Mouse (Mus musculus): Measurements from ENCODE around the gene Swi5. TPM values are rescaled to one million over a fixed set of nuclear protein-coding genes. Genes with fewer than 3 reads are reported as not detected.

Gene Swi5
- total and polyA plus RNA-seq, 3 experiments, result 150 to 488 (median 432) TPM

- Histone ChIP-seq H3K9me3 (replicated peaks) (no peaks in the 10 kb centered on the region), H3K4me3 (ENCODE audit: low read depth, low read length) (no peak overlapping the region), H3K27me3 (ENCODE audit: insufficient read depth, low read length) (peaks cover 2% of the 10 kb centered on the region; the same call in 1 of the 2 replicates), H3K4me1 (ENCODE audit: insufficient read depth, low read depth, low read length) (peaks cover 25% of the 10 kb centered on the region), H3K36me3 (replicated peaks) (peaks cover 94% of the 10 kb centered on the region)
- ATAC-seq (ENCODE audit: extremely low read depth, insufficient number of reproducible peaks, low FRiP score, poor library complexity, severe bottlenecking) (no peak), DNase-seq (ENCODE audit: low spot score) (no peak)
- TF ChIP-seq GATA2 (IDR thresholded peaks at IDR 0.05; ENCODE audit: borderline replicate concordance, low read depth, low read length), result no peak
Observed at GRCm38 (mm10) chr2:32295285-32295684, 7.4 kb upstream of the Swi5 start.

- DNase-seq (ENCODE audit: low spot score), result no peak
- Histone ChIP-seq H3K36me3 (replicated peaks) (peaks cover 88% of the 10 kb centered on the region), H3K9me3 (replicated peaks) (no peaks in the 10 kb centered on the region), H3K4me3 (ENCODE audit: low read depth, low read length) (0 out of 2 replicates have a peak overlapping the region, but pooled peaks have one; percentile 2), H3K27me3 (ENCODE audit: insufficient read depth, low read length) (peaks cover 2% of the 10 kb centered on the region; the same call in 1 of the 2 replicates), H3K4me1 (ENCODE audit: insufficient read depth, low read depth, low read length) (peaks cover 33% of the 10 kb centered on the region)
- no peak for ATAC-seq (ENCODE audit: extremely low read depth, insufficient number of reproducible peaks, low FRiP score, poor library complexity, severe bottlenecking)
- no peak for TF ChIP-seq CTCF (IDR thresholded peaks at IDR 0.05; ENCODE audit: low read depth, low read length)
- no peak for TF ChIP-seq POLR2AphosphoS5 (IDR thresholded peaks at IDR 0.05; ENCODE audit: insufficient replicate concordance, low read depth, low read length)
Observed at GRCm38 (mm10) chr2:32294348-32294747, 6.5 kb upstream of the Swi5 start.

- peak overlapping the region; percentile 83; the same call in 1 of the 2 replicates for H3K4me3 ChIP-seq (ENCODE audit: low read depth, low read length)
- DNase-seq (ENCODE audit: low spot score), result no peak
- ATAC-seq (ENCODE audit: extremely low read depth, insufficient number of reproducible peaks, low FRiP score, poor library complexity, severe bottlenecking), result no peak
- H3K36me3 ChIP-seq (replicated peaks), result peaks cover 63% of the 10 kb centered on the region
- no peaks in the 10 kb centered on the region for H3K27me3 ChIP-seq (ENCODE audit: insufficient read depth, low read length)
- H3K9me3 ChIP-seq (replicated peaks), result no peaks in the 10 kb centered on the region
- peaks cover 46% of the 10 kb centered on the region for H3K4me1 ChIP-seq (ENCODE audit: insufficient read depth, low read depth, low read length)
- TF ChIP-seq CTCF (IDR thresholded peaks at IDR 0.05; ENCODE audit: low read depth, low read length) (peak; percentile 25; the same call in 1 of the 2 replicates), GATA2 (IDR thresholded peaks at IDR 0.05; ENCODE audit: borderline replicate concordance, low read depth, low read length) (no peak), POLR2AphosphoS5 (IDR thresholded peaks at IDR 0.05; ENCODE audit: insufficient replicate concordance, low read depth, low read length) (no peak)
Observed at GRCm38 (mm10) chr2:32289578-32289977, 1.7 kb upstream of the Swi5 start.

GRCm38 (mm10) chr2:32288371-32288931, 576 bp upstream of the Swi5 start:
- H3K4me3 ChIP-seq (ENCODE audit: low read depth, low read length), result peak overlapping the region; percentile 83
- no peak for TF ChIP-seq POLR2AphosphoS5 (IDR thresholded peaks at IDR 0.05; ENCODE audit: insufficient replicate concordance, low read depth, low read length)
- TF ChIP-seq GATA2 (IDR thresholded peaks at IDR 0.05; ENCODE audit: borderline replicate concordance, low read depth, low read length), result no peak
- ATAC-seq (ENCODE audit: extremely low read depth, insufficient number of reproducible peaks, low FRiP score, poor library complexity, severe bottlenecking) (no peak), DNase-seq (ENCODE audit: low spot score) (peak; percentile 72)
- H3K36me3 ChIP-seq (replicated peaks), result peaks cover 63% of the 10 kb centered on the region
- H3K9me3 ChIP-seq (replicated peaks), result no peaks in the 10 kb centered on the region
- H3K4me1 ChIP-seq (ENCODE audit: insufficient read depth, low read depth, low read length), result peaks cover 41% of the 10 kb centered on the region
- no peaks in the 10 kb centered on the region for H3K27me3 ChIP-seq (ENCODE audit: insufficient read depth, low read length)

- Histone ChIP-seq H3K27me3 (ENCODE audit: insufficient read depth, low read length) (no peaks in the 10 kb centered on the region), H3K9me3 (replicated peaks) (no peaks in the 10 kb centered on the region), H3K36me3 (replicated peaks) (peaks cover 61% of the 10 kb centered on the region), H3K4me1 (ENCODE audit: insufficient read depth, low read depth, low read length) (peaks cover 37% of the 10 kb centered on the region), H3K4me3 (ENCODE audit: low read depth, low read length) (peak within 1 kb of the TSS; percentile 83)
- no peak for ATAC-seq (ENCODE audit: extremely low read depth, insufficient number of reproducible peaks, low FRiP score, poor library complexity, severe bottlenecking)
- TF ChIP-seq TAL1 (conservative IDR thresholded peaks at IDR 0.05; ENCODE audit: low read depth, low read length) (no peak), POLR2AphosphoS5 (IDR thresholded peaks at IDR 0.05; ENCODE audit: insufficient replicate concordance, low read depth, low read length) (no peak), GATA1 (IDR thresholded peaks at IDR 0.05; ENCODE audit: borderline replicate concordance, low read length) (no peak), CTCF (IDR thresholded peaks at IDR 0.05; ENCODE audit: low read depth, low read length) (no peak), GATA2 (IDR thresholded peaks at IDR 0.05; ENCODE audit: borderline replicate concordance, low read depth, low read length) (no peak)
- peak; percentile 40 for DNase-seq (ENCODE audit: low spot score)
Observed at GRCm38 (mm10) chr2:32287334-32287840, 488 bp downstream of the Swi5 start, which contains the start of gene Golga2. TSS of gene Golga2 (plus strand) at chr2:32287384.

- no peak for TF ChIP-seq POLR2AphosphoS5 (IDR thresholded peaks at IDR 0.05; ENCODE audit: insufficient replicate concordance, low read depth, low read length)
- TF ChIP-seq TAL1 (conservative IDR thresholded peaks at IDR 0.05; ENCODE audit: low read depth, low read length), result no peak
- TF ChIP-seq GATA2 (IDR thresholded peaks at IDR 0.05; ENCODE audit: borderline replicate concordance, low read depth, low read length), result no peak
- TF ChIP-seq CTCF (IDR thresholded peaks at IDR 0.05; ENCODE audit: low read depth, low read length), result no peak
- no peak for TF ChIP-seq GATA1 (IDR thresholded peaks at IDR 0.05; ENCODE audit: borderline replicate concordance, low read length)
- ATAC-seq (ENCODE audit: extremely low read depth, insufficient number of reproducible peaks, low FRiP score, poor library complexity, severe bottlenecking) (no peak), DNase-seq (ENCODE audit: low spot score) (no peak)
- Histone ChIP-seq H3K36me3 (replicated peaks) (peaks cover 72% of the 10 kb centered on the region), H3K4me3 (ENCODE audit: low read depth, low read length) (no peak overlapping the region), H3K9me3 (replicated peaks) (no peaks in the 10 kb centered on the region), H3K27me3 (ENCODE audit: insufficient read depth, low read length) (no peaks in the 10 kb centered on the region), H3K4me1 (ENCODE audit: insufficient read depth, low read depth, low read length) (peaks cover 21% of the 10 kb centered on the region)
Observed at GRCm38 (mm10) chr2:32283986-32284385, 3.9 kb downstream of the Swi5 start.

GRCm38 (mm10) chr2:32282727-32283126, 5.1 kb downstream of the Swi5 start:
- ATAC-seq (ENCODE audit: extremely low read depth, insufficient number of reproducible peaks, low FRiP score, poor library complexity, severe bottlenecking) (no peak), DNase-seq (ENCODE audit: low spot score) (peak; percentile 58)
- peaks cover 84% of the 10 kb centered on the region for H3K36me3 ChIP-seq (replicated peaks)
- peaks cover 16% of the 10 kb centered on the region for H3K4me1 ChIP-seq (ENCODE audit: insufficient read depth, low read depth, low read length)
- peak; percentile 66; the same call in 1 of the 2 replicates for TF ChIP-seq CTCF (IDR thresholded peaks at IDR 0.05; ENCODE audit: low read depth, low read length)
- TF ChIP-seq GATA1 (IDR thresholded peaks at IDR 0.05; ENCODE audit: borderline replicate concordance, low read length), result no peak
- no peak for TF ChIP-seq POLR2AphosphoS5 (IDR thresholded peaks at IDR 0.05; ENCODE audit: insufficient replicate concordance, low read depth, low read length)
- no peaks in the 10 kb centered on the region for H3K27me3 ChIP-seq (ENCODE audit: insufficient read depth, low read length)
- H3K4me3 ChIP-seq (ENCODE audit: low read depth, low read length), result no peak overlapping the region
- H3K9me3 ChIP-seq (replicated peaks), result no peaks in the 10 kb centered on the region
